Mouse (Mus musculus): ENCODE data around the gene Aasdh. TPM values are rescaled to one million over a fixed set of nuclear protein-coding genes. Genes with fewer than 3 reads are reported as not detected.

Aasdh gene
- polyA plus RNA-seq, 1 experiment from 2014 or later, result 22.9 TPM

- no peak overlapping the region for H3K27ac ChIP-seq
- no peak for ATAC-seq (ENCODE audit: borderline replicate concordance, extremely low read depth, low FRiP score, low TSS enrichment)
- no peak overlapping the region for H3K4me2 ChIP-seq
- 60% methylated on average over 4 of the region's 4 CpGs for WGBS
- H3K4me1 ChIP-seq, result peaks cover 7% of the 10 kb centered on the region; the same call in 1 of the 2 replicates
- no peak overlapping the region for H3K4me3 ChIP-seq
- no peaks in the 10 kb centered on the region for H3K9me3 ChIP-seq
- peaks cover 10% of the 10 kb centered on the region; the same call in 1 of the 2 replicates for H3K36me3 ChIP-seq
- no peaks in the 10 kb centered on the region for H3K27me3 ChIP-seq
- no peak overlapping the region for H3K9ac ChIP-seq
Observed at GRCm38 (mm10) chr5:76902131-76902530, 3.2 kb downstream of the Aasdh start.

- Histone ChIP-seq H3K4me3 (no peak overlapping the region), H3K4me1 (no peaks in the 10 kb centered on the region), H3K4me2 (no peak overlapping the region), H3K27ac (peak overlapping the region; percentile 23; the same call in 1 of the 2 replicates), H3K27me3 (no peaks in the 10 kb centered on the region), H3K9me3 (no peaks in the 10 kb centered on the region), H3K36me3 (peaks cover 36% of the 10 kb centered on the region), H3K9ac (no peak overlapping the region)
- 74% methylated on average over 2 of the region's 2 CpGs for WGBS
- no peak for ATAC-seq (ENCODE audit: borderline replicate concordance, extremely low read depth, low FRiP score, low TSS enrichment)
Observed at GRCm38 (mm10) chr5:76893084-76893483, 12.2 kb downstream of the Aasdh start.

GRCm38 (mm10) chr5:76892608-76893007, 12.7 kb downstream of the Aasdh start:
- H3K4me1 ChIP-seq, result no peaks in the 10 kb centered on the region
- no peaks in the 10 kb centered on the region for H3K27me3 ChIP-seq
- H3K36me3 ChIP-seq, result peaks cover 39% of the 10 kb centered on the region
- no peak overlapping the region for H3K4me3 ChIP-seq
- H3K9me3 ChIP-seq, result no peaks in the 10 kb centered on the region
- H3K27ac ChIP-seq, result peak overlapping the region; percentile 23; the same call in 1 of the 2 replicates
- H3K4me2 ChIP-seq, result no peak overlapping the region
- no peak for ATAC-seq (ENCODE audit: borderline replicate concordance, extremely low read depth, low FRiP score, low TSS enrichment)
- H3K9ac ChIP-seq, result no peak overlapping the region
- WGBS, result 35% methylated on average over 2 of the region's 2 CpGs

GRCm38 (mm10) chr5:76887011-76887410, 18.3 kb downstream of the Aasdh start:
- 87% methylated on average over 2 of the region's 2 CpGs for WGBS
- Histone ChIP-seq H3K27me3 (no peaks in the 10 kb centered on the region), H3K9ac (no peak overlapping the region)

GRCm38 (mm10) chr5:76884107-76884506, 21.2 kb downstream of the Aasdh start:
- H3K4me3 ChIP-seq, result no peak overlapping the region
- WGBS, result 77% methylated on average over 1 of the region's 1 CpGs
- no peak overlapping the region for H3K4me2 ChIP-seq
- H3K36me3 ChIP-seq, result peaks cover 37% of the 10 kb centered on the region
- no peak overlapping the region for H3K27ac ChIP-seq
- H3K4me1 ChIP-seq, result no peaks in the 10 kb centered on the region
- no peaks in the 10 kb centered on the region for H3K27me3 ChIP-seq
- ATAC-seq (ENCODE audit: borderline replicate concordance, extremely low read depth, low FRiP score, low TSS enrichment), result no peak
- H3K9me3 ChIP-seq, result no peaks in the 10 kb centered on the region
- no peak overlapping the region for H3K9ac ChIP-seq

More at GRCm38 (mm10) chr5:76887011-76887410, 18.3 kb downstream of the Aasdh start:
- Histone ChIP-seq H3K4me1 (no peaks in the 10 kb centered on the region), H3K36me3 (peaks cover 43% of the 10 kb centered on the region), H3K4me2 (no peak overlapping the region), H3K9me3 (no peaks in the 10 kb centered on the region), H3K4me3 (no peak overlapping the region), H3K27ac (no peak overlapping the region)
- no peak for ATAC-seq (ENCODE audit: borderline replicate concordance, extremely low read depth, low FRiP score, low TSS enrichment)

GRCm38 (mm10) chr5:76876106-76876758, 29.1 kb downstream of the Aasdh start:
- peaks cover 36% of the 10 kb centered on the region for H3K36me3 ChIP-seq
- no peak for ATAC-seq (ENCODE audit: borderline replicate concordance, extremely low read depth, low FRiP score, low TSS enrichment)

GRCm38 (mm10) chr5:76869553-76869952, 35.8 kb downstream of the Aasdh start:
- peak overlapping the region; percentile 50 for H3K4me2 ChIP-seq
- 0 out of 2 replicates have a peak overlapping the region, but pooled peaks have one; percentile 0 for H3K9ac ChIP-seq
- H3K36me3 ChIP-seq, result peaks cover 15% of the 10 kb centered on the region; the same call in 1 of the 2 replicates
- H3K4me1 ChIP-seq, result no peaks in the 10 kb centered on the region; the same call in 1 of the 2 replicates
- no peak overlapping the region for H3K27ac ChIP-seq
- no peaks in the 10 kb centered on the region for H3K9me3 ChIP-seq
- no peak for ATAC-seq (ENCODE audit: borderline replicate concordance, extremely low read depth, low FRiP score, low TSS enrichment)
- 66% methylated on average over 6 of the region's 6 CpGs for WGBS
- peak overlapping the region; percentile 31 for H3K4me3 ChIP-seq
- no peaks in the 10 kb centered on the region for H3K27me3 ChIP-seq

More at GRCm38 (mm10) chr5:76876106-76876758, 29.1 kb downstream of the Aasdh start:
- Histone ChIP-seq H3K4me3 (no peak overlapping the region), H3K27me3 (no peaks in the 10 kb centered on the region), H3K9ac (no peak overlapping the region), H3K4me1 (no peaks in the 10 kb centered on the region), H3K4me2 (no peak overlapping the region), H3K9me3 (no peaks in the 10 kb centered on the region), H3K27ac (no peak overlapping the region)
- 86% methylated on average over 25 of the region's 25 CpGs for WGBS

GRCm38 (mm10) chr5:76868693-76869286, 36.5 kb downstream of the Aasdh start:
- H3K27me3 ChIP-seq, result no peaks in the 10 kb centered on the region
- H3K36me3 ChIP-seq, result peaks cover 15% of the 10 kb centered on the region; the same call in 1 of the 2 replicates
- WGBS, result 28% methylated on average over 16 of the region's 16 CpGs
- H3K4me3 ChIP-seq, result peak overlapping the region; percentile 31
- H3K4me2 ChIP-seq, result peak overlapping the region; percentile 50
- no peaks in the 10 kb centered on the region; the same call in 1 of the 2 replicates for H3K4me1 ChIP-seq
- H3K27ac ChIP-seq, result no peak overlapping the region
- ATAC-seq (ENCODE audit: borderline replicate concordance, extremely low read depth, low FRiP score, low TSS enrichment), result peak; percentile 76; the same call in 1 of the 2 replicates
- H3K9me3 ChIP-seq, result no peaks in the 10 kb centered on the region
- H3K9ac ChIP-seq, result 0 out of 2 replicates have a peak overlapping the region, but pooled peaks have one; percentile 0

- H3K27me3 ChIP-seq, result no peaks in the 10 kb centered on the region
- no peak overlapping the region for H3K4me2 ChIP-seq
- H3K36me3 ChIP-seq, result peaks cover 13% of the 10 kb centered on the region; the same call in 1 of the 2 replicates
- H3K4me3 ChIP-seq, result no peak overlapping the region
- H3K9ac ChIP-seq, result no peak overlapping the region
- H3K27ac ChIP-seq, result no peak overlapping the region
- 63% methylated on average over 8 of the region's 8 CpGs for WGBS
- H3K9me3 ChIP-seq, result no peaks in the 10 kb centered on the region
- no peaks in the 10 kb centered on the region; the same call in 1 of the 2 replicates for H3K4me1 ChIP-seq
- ATAC-seq (ENCODE audit: borderline replicate concordance, extremely low read depth, low FRiP score, low TSS enrichment), result no peak
Observed at GRCm38 (mm10) chr5:76866819-76867218, 38.5 kb downstream of the Aasdh start.

- Histone ChIP-seq H3K4me3 (no peak overlapping the region), H3K4me2 (peak overlapping the region; percentile 82; the same call in 1 of the 2 replicates), H3K36me3 (no peaks in the 10 kb centered on the region), H3K9me3 (no peaks in the 10 kb centered on the region), H3K27me3 (peaks cover 33% of the 10 kb centered on the region), H3K4me1 (peaks cover 35% of the 10 kb centered on the region), H3K27ac (no peak overlapping the region), H3K9ac (no peak overlapping the region)
- WGBS, result 74% methylated on average over 13 of the region's 13 CpGs
- ATAC-seq (ENCODE audit: borderline replicate concordance, extremely low read depth, low FRiP score, low TSS enrichment), result no peak
Observed at GRCm38 (mm10) chr5:76858444-76858843, 46.9 kb downstream of the Aasdh start.

GRCm38 (mm10) chr5:76857103-76858015, 48.0 kb downstream of the Aasdh start:
- Histone ChIP-seq H3K9ac (peak overlapping the region; percentile 27), H3K27ac (no peak overlapping the region), H3K36me3 (no peaks in the 10 kb centered on the region), H3K4me1 (peaks cover 35% of the 10 kb centered on the region), H3K4me2 (peak overlapping the region; percentile 82), H3K4me3 (peak overlapping the region; percentile 40), H3K27me3 (peaks cover 33% of the 10 kb centered on the region), H3K9me3 (no peaks in the 10 kb centered on the region)
- ATAC-seq (ENCODE audit: borderline replicate concordance, extremely low read depth, low FRiP score, low TSS enrichment), result no peak
- WGBS, result 13% methylated on average over 62 of the region's 62 CpGs
